Mouse (Mus musculus) liver, postnatal 0 days (tissue): ENCODE measurements around the gene Cntnap5b.

Experiments
- CTCF ChIP-seq: sonication (generic); IDR thresholded peaks from 2 replicates; pipeline ENCODE4 v1.5.1; 2016; ENCODE audit warnings: antibody characterized with exemption, low read depth
- EP300 ChIP-seq: IDR thresholded peaks from 2 replicates; pipeline ENCODE4 v1.6.1; 2016; ENCODE audit warnings: antibody characterized with exemption, low read depth, mild to moderate bottlenecking

GRCm38 (mm10) chr1:99943515-99943914 is 170.9 kb downstream of the Cntnap5b start:
- TF ChIP-seq CTCF (no peak), EP300 (no peak)
